Mouse (Mus musculus): ENCODE results near the gene Zdhhc17.

DNA sequence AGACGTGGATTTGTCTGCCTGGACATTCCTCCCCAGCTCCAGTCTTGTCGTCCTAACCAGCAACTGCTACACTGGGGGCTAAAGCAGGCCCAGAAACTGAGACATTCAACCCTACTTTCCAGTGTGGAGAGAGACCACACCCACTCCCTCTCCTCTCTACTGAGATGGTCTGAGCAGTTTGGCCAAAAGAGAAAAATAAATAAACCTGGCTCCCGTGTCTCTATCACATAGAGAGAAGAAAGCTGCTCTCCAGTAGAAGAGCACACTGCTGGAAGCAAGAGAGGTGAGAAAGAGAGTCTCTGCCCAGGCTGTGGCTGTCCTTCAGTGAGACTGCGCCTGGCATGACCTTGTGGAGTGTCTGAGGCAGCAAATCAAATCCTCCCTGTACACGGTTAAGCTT lies 10.7 kb downstream of the Zdhhc17 start:
- TF ChIP-seq CTCF (conservative IDR thresholded peaks at IDR 0.05; ENCODE audit: low read length) (no peak), POU5F1 (IDR thresholded peaks at IDR 0.05; ENCODE audit: borderline replicate concordance, low read length) (no peak), NANOG (IDR thresholded peaks at IDR 0.05; ENCODE audit: borderline replicate concordance, low read length) (no peak)
